Mouse (Mus musculus): Measurements from ENCODE around the gene Meltf.
A peak's percentile ranks its signal among the peaks of the same experiment; 100 is the strongest.
"Not testable (repeated sequence)": the region's sequence is repeated elsewhere in the genome, so short reads cannot be mapped to it uniquely, and the experiment has no call there.

Meltf gene

GRCm38 (mm10) chr16:31935091-31935979 lies 56.7 kb downstream of the Meltf start:
- peak; percentile 55 for DNase-seq

GRCm38 (mm10) chr16:31936568-31936967 lies 58.0 kb downstream of the Meltf start:
- DNase-seq, result no peak

- no peak for DNase-seq
Observed at GRCm38 (mm10) chr16:31938856-31939255, 60.2 kb downstream of the Meltf start.

GRCm38 (mm10) chr16:31940586-31940985 lies 62.0 kb downstream of the Meltf start:
- DNase-seq, result no peak

DNA sequence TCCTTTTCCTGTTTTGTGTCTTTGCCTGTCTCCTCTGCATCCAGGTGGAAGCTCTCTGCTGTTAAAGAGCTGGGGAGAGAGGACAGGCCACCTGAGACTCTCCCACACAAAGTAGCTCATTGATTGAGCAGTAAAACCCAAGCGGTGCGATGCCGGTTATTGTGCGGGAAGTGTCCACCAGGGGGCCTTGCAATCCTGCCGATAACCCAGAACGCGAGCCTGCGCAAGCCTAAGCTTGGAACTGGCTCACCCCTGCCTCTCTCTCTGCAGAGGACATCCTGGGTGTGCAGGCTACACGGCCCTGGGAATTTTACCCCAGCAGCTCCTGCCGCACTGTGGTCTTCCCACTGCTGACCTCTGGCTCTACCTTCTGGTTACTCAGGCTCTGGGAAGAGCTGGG lies 65.4 kb downstream of the Meltf start:
- DNase-seq, result peak; percentile 66

DNA sequence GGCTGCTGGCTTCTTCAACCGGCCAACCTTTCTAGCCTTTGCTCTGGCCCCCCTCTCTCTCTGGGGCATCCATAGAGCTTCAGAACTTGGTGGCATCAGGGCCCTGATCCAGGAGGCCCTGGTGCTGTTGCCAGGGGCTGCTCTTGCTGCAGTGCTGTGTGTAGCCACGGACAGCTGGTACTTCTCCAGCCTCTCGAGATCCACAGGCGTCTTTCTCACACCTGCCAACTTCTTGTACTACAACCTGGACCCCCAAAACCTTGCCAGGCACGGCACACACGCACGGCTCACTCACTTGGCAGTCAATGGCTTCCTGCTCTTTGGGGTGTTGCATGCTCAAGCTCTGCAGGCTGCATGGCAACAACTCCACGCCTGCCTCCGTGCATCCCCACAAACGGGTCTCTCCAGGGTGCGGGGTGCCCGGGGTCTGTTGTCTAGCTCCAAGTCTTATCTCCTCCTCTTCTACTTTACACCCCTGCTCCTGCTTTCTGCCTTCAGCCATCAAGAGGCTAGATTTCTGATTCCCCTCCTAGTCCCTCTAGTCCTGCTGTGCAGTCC lies 66.2 kb downstream of the Meltf start:
- DNase-seq, result peak; percentile 55

DNA sequence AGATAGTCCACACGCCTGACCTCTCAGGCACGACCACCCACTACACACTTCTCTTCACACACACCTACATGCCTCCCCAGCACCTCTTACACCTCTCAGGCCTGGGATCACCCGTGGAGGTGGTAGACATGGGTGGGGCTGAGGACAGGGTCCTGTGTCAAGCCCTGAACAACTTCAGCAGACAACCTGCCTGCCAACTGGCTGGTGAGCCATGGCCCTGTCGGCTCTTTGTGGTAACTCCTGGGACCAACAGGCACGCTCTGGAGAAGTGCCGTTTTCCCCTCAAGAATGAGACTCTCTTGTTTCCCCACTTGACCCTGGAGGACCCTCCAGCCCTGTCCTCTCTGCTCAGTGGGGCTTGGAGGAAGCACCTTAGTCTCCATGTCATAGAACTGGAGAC lies 66.8 kb downstream of the Meltf start:
- no peak for DNase-seq

GRCm38 (mm10) chr16:31945986-31946385 lies 67.4 kb downstream of the Meltf start:
- not testable (repeated sequence) for DNase-seq

- no peak for DNase-seq
Observed at GRCm38 (mm10) chr16:31947333-31947732, 68.7 kb downstream of the Meltf start.

GRCm38 (mm10) chr16:31947901-31948316 lies 69.3 kb downstream of the Meltf start:
- DNase-seq, result peak; percentile 39

- DNase-seq, result peak; percentile 92
Observed at GRCm38 (mm10) chr16:31948345-31948774, 69.8 kb downstream of the Meltf start, which contains the start of the genes 0610012G03Rik and Ncbp2. TSS of gene 0610012G03Rik (minus strand) at chr16:31948494. TSS of gene Ncbp2 (plus strand) at chr16:31948513.
